Mouse (Mus musculus) megakaryocyte-erythroid progenitor cell, adult 5-6 weeks (primary cell): ENCODE results near the gene C1qtnf3. TPM values are rescaled to one million over a fixed set of nuclear protein-coding genes. Genes with fewer than 3 reads are reported as not detected.

ENCODE experiments used
- ATAC-seq: replicated peaks from 2 replicates; pipeline ENCODE4 v1.8.0; 2016; ENCODE audit warnings: mild to moderate bottlenecking, inconsistent platforms; ENCODE audit not compliant: severe bottlenecking, poor library complexity, low FRiP score, low TSS enrichment
- total RNA-seq, 2 experiments: library from RNA; stranded (forward) in 1 of 2; stranded (reverse) in 1 of 2; fragments of 200-1000, 215-1000 nt in 1 of 2; fragments of >200 nt in 1 of 2; fragmentation: Nextera tagmentation in 1 of 2; gene quantifications; 2 replicates each; pipeline ENCODE4 v1.2.3; 2014 to 2017

Gene C1qtnf3
- total RNA-seq (2014; fragmentation: Nextera tagmentation) (not detected in 2 replicates), total RNA-seq (2017) (not detected in 2 replicates)

GRCm38 (mm10) chr15:10951951-10952759 is at the start of gene C1qtnf3:
TSS of gene C1qtnf3 (plus strand) at chr15:10952332.
- ATAC-seq = no peak

- ATAC-seq = no peak
Measured at GRCm38 (mm10) chr15:10902360-10902759, 49.8 kb upstream of the C1qtnf3 start.

GRCm38 (mm10) chr15:10916611-10917311 is 35.4 kb upstream of the C1qtnf3 start:
- no peak for ATAC-seq

- no peak for ATAC-seq
Measured at GRCm38 (mm10) chr15:10917312-10917660, 34.8 kb upstream of the C1qtnf3 start.

- ATAC-seq = no peak
Measured at GRCm38 (mm10) chr15:10920212-10920611, 31.9 kb upstream of the C1qtnf3 start.

- no peak for ATAC-seq
Measured at GRCm38 (mm10) chr15:10921064-10921463, 31.1 kb upstream of the C1qtnf3 start.

- no peak for ATAC-seq
Measured at GRCm38 (mm10) chr15:10922061-10922460, 30.1 kb upstream of the C1qtnf3 start.

GRCm38 (mm10) chr15:10922570-10922969 is 29.6 kb upstream of the C1qtnf3 start:
- ATAC-seq = no peak

GRCm38 (mm10) chr15:10923076-10923995 is 28.8 kb upstream of the C1qtnf3 start:
- no peak for ATAC-seq

- no peak for ATAC-seq
Measured at GRCm38 (mm10) chr15:10927325-10927724, 24.8 kb upstream of the C1qtnf3 start.

- no peak for ATAC-seq
Measured at GRCm38 (mm10) chr15:10928633-10929270, 23.4 kb upstream of the C1qtnf3 start.

GRCm38 (mm10) chr15:10933930-10934329 is 18.2 kb upstream of the C1qtnf3 start:
- ATAC-seq = no peak

- ATAC-seq = no peak
Measured at GRCm38 (mm10) chr15:10940148-10941108, 11.7 kb upstream of the C1qtnf3 start.

- no peak for ATAC-seq
Measured at GRCm38 (mm10) chr15:10941901-10942300, 10.2 kb upstream of the C1qtnf3 start.

GRCm38 (mm10) chr15:10947852-10948251 is 4.3 kb upstream of the C1qtnf3 start:
- no peak for ATAC-seq

GRCm38 (mm10) chr15:10952760-10953305 is 701 bp downstream of the C1qtnf3 start:
- ATAC-seq = no peak

- ATAC-seq = no peak
Measured at GRCm38 (mm10) chr15:10953465-10953864, 1.3 kb downstream of the C1qtnf3 start.
